Mouse (Mus musculus) megakaryocyte-erythroid progenitor cell, adult 5-6 weeks (primary cell): ENCODE measurements at regions not wholly inside any gene's neighbourhood (a gene's known extent, or its start where the extent isn't known, plus 50 kb on each side); places are given as distances from the start of the nearest gene placed in this dataset.

Experiments
- ATAC-seq: replicated peaks from 2 replicates; pipeline ENCODE4 v1.8.0; 2016; ENCODE audit warnings: mild to moderate bottlenecking, inconsistent platforms; ENCODE audit not compliant: severe bottlenecking, poor library complexity, low FRiP score, low TSS enrichment

DNA sequence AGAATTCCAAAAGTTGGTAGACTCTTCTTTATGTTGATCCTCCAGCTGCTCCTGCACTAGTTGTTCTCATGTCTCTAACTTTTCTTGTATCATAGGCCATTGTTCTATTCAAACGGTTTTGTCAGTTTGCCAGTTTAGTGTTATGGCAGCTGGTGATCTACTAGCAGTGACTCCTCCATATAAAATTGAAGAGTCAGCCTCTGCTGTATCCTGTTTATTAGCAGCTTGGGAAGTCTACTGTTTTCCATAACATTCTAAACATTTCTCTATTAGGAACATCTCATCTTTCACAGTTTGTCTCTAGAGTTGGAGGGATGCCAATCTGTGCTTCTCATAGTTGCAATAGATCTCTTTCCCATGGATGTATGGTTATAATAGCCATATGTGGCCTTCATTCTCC, 58.6 kb downstream of the Drd1 start:
- no peak for ATAC-seq

DNA sequence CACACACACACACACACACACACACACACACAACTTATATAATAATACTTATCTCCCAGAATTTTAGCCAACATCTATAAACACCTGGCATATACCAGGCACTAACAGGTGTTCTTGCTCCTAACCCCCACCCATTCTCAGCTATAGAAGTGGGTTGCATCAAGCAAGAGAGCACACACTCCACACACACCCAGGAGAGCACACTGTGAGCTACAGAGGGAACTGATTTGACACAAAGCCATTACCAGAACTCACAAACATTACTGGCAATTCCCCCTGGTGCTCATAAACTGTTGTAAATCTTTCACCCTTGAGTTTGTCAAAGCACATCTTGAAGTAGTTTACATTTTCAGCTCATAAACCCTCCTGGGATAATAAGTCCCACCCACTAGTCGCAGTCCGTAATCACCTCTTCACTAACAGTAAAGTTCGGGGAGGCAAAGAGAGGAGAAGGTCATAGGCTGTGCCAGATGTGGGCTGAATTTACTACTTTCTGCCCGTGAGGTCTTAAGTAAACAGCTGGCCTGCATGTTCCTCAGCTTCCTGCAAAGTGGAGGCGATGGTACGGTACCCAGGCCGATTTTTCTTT, 62.5 kb downstream of the Drd1 start:
- no peak for ATAC-seq

DNA sequence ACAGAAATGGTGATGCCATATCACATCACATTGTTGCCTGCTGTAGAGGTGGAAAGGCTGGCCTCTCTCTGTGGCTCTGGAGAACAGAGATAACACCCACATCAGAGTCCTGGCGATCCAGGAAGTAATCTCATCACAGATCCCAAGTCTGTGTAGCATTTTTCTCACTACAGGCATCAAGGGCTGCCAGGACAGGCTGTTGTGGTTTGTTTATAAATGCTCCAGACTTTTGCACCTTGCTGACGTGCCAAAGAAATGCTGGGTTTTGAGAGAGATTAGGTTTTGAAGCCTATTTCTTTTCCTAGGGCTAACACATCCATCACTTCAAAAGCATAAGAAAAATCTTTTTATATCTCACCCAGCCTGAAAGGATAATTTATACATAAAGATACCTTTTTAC, 76.3 kb downstream of the Drd1 start:
- ATAC-seq = no peak

GRCm38 (mm10) chr13:53969421-53969820, 86.1 kb downstream of the Drd1 start:
- ATAC-seq = no peak

DNA sequence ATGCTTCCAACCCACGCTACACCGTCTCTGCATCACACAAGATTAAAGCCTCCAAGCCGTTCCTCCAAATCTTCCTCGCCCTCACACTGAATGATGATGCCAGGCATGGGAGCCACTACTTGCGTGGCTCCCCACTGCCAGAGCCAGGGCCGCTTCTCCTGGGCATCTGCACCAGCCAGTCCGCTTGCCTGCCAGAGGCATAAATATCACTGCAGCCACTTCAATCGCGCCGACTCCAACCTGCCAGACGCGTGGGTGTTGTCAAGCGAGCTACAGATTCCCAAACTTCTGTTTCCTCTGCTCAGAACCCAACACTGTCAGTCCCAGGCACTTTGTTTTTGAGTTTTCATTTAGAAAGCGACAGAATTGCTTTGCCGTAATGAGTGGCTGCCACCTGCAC, 99.3 kb downstream of the Drd1 start:
- no peak for ATAC-seq

DNA sequence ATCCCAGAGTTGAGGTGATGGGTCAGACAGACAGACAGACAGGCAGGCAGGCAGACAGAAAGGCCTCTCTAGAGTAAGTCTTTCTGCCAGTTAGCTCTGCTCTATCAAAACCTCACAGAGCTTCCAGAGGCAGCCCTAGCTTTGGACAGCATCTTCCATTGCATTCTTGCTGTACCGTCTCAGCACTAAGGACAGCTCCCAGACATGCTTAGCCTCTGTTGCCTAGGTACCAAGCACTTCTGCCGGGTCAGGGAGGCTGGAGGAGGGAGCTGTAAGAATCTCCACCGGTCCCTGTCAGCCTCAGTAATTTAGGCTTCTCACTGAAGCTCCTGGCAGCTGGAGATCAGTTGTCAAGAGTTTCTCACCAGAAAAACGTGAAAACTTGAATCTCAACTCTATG, 107.4 kb downstream of the Drd1 start:
- no peak for ATAC-seq

DNA sequence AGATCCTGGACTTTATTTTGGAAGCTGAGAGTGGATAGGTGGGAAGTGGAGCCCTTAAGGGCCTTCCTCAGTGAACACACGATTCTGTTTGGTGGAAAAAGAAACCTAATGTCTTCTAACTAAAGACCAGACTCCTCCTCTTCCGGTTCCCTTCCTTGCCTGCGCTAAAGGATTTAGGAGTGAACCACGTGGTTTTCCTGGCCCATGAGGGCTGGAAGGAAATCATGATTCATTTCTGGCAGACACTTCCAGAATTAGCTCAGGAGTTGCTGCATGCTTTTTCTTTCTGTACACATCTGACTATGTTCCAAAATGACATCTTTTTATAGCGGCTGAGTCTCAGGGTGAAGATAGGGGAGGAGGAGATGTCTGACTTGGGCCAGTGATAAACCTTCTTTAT, 109.8 kb downstream of the Drd1 start:
- no peak for ATAC-seq

- ATAC-seq = no peak
Observed at GRCm38 (mm10) chr13:53941005-53941747, 114.3 kb downstream of the Drd1 start.

- ATAC-seq = no peak
Observed at GRCm38 (mm10) chr13:53935174-53935699, 120.3 kb downstream of the Drd1 start.

DNA sequence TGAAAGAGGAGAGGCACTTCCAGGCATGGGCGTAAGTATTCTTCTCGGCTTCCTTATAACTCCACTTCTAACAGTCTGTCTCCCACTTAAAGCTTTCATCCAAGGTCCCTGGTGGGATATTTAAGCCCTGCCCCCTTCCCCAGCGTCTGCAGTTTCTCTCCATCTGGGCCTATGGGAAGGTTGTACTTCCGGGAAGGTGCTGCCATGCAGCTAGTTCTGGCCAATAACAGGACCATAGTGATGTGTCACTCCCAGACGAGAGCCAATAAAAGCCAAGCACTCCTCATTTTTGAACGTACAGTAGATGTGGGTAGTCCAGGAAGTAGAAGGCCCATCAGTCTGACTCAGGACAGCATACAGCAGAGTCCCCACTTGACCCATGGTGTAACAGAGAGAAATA, 121.0 kb downstream of the Drd1 start:
- ATAC-seq = no peak

DNA sequence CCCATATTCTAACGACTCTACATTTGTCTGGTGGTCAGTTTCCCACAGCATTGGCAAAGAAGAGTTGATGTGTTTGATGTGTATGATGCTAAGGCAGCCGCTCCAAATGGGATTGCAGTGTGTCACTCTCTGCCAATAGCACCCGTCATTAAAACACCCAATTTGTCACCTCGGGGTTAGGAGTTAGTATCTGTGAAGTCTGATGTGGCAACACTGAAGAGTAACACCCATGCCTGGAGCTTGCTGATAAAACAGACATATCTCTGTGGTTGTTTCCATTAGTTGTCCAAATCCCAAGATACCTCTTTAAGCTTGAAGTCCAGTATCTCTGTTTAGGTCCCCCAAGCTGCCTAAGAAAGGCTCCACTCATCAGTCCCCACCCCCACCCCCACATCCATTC, 129.4 kb downstream of the Drd1 start:
- ATAC-seq = 0 out of 2 replicates have a peak, but pooled peaks have one; percentile 50

GRCm38 (mm10) chr13:53924433-53924832, 131.1 kb downstream of the Drd1 start:
- no peak for ATAC-seq

DNA sequence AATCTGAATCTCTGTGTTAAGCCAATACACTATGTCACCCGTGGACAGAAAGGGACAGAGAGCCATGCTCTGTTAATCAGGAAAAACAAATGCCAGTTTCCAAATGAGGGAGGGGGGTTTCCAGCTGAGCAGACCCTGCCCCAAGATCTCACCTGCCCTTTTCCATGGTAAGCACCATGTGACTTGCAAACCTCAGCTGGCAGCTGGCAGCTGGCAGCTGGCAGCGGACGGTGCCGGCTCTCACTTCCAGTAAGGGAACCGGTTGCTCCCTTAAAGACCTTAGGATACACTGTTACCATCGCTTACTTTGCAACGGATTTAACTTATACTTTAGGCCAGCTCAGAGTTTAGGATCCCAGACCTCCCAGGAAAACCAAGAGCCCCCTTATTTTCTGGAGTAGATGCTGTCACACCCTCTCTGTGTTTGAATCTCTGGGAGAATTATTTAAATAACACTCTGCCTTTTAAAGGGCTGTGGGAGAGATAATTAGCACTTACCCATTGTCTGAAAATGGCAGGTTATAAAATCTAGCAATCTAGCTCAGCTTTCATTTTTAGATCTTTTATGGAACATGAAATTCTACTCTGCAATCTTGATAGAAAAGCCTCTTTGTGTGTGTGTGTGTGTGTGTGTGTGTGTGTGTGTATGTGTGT, 131.7 kb downstream of the Drd1 start:
- no peak for ATAC-seq

GRCm38 (mm10) chr13:53921796-53922195, 133.7 kb downstream of the Drd1 start:
- no peak for ATAC-seq

DNA sequence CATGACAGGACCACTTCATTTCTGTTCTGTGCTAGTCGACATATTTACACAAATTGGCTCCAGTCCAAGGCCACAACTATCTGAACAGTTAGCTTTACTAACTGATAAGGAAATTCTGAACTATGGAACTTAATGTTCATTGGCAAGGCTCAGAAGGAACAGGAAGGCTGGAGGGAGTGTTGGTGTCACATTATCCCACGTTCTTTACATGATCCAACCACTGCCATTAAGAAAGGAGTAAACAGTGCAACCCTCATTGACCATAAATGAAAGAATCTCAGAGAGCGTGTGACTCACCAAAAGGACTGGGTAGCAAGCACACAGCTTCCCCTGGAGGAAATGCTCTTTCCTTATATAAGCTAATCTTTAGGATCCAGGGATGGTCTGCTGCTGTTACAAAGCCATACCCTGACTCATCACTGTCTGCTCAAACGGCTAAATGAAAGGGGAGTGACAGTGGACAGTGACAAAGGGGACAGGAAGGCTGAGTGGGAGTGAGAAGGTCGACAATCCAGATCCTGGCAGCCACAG, 135.6 kb downstream of the Drd1 start:
- no peak for ATAC-seq

DNA sequence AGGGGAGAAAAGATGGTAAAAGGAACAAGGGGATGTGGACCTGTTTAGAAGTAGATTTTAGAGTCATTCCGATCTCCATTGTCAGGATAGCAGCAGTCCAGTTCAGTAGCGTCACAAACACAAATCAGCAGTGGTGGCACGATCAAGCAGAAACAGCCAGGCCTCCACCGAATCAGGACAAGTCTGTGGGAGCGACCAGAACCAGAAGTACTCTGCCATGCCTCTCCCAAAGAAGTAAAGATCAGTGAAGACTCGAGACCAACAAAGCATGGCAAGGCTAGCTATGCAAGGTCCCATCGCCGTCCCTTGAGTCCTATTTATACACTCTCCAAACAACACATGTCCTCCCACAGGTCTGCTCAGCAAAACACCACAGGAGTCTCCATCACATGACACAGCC, 140.0 kb downstream of the Drd1 start:
- ATAC-seq = no peak

DNA sequence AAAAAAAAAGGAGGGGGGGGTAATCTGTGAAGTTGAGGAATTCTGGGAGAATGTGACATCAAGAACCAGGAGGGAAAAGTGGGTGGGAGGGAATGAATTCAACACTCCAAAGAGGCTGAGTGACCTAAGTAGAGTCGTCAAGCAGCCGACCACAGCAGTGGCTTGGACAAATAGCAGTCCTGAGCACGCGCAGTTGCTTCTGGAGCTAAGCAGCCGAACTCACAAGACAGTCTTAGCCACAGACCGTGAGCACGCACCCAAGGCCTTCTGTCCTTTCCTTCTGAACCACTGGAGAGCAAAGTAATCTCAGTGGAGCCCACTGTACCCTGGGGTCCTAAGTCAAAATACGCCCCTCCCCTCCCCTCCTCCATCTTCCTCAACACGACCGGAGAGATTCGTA, 141.1 kb downstream of the Drd1 start:
- ATAC-seq = no peak

GRCm38 (mm10) chr13:53913501-53913900, 142.0 kb downstream of the Drd1 start:
- no peak for ATAC-seq

GRCm38 (mm10) chr13:53911846-53912245, 143.7 kb downstream of the Drd1 start:
- ATAC-seq = no peak

- no peak for ATAC-seq
Observed at GRCm38 (mm10) chr13:53911261-53911660, 144.2 kb downstream of the Drd1 start.
